Mouse (Mus musculus) macrophage (primary cell): Measurements from ENCODE around the gene Cep290. TPM values are rescaled to one million over a fixed set of nuclear protein-coding genes. Genes with fewer than 3 reads are reported as not detected.

Experiments used
- H3K27ac ChIP-seq: fragments of 350-480 bp; formaldehyde crosslinking; 2 replicates; pipeline ENCODE4 v1.9.0; 2021
- H3K36me3 ChIP-seq: fragments of 350-480 bp; formaldehyde crosslinking; 2 replicates; pipeline ENCODE4 v1.9.0; 2021; ENCODE audit errors: inconsistent target
- H3K4me3 ChIP-seq: fragments of 350-480 bp; formaldehyde crosslinking; 2 replicates; pipeline ENCODE4 v1.9.0; 2021; ENCODE audit errors: inconsistent target
- H3K79me2 ChIP-seq: fragments of 350-480 bp; formaldehyde crosslinking; 2 replicates; pipeline ENCODE4 v1.9.0; 2021; ENCODE audit errors: inconsistent target
- WGBS: methylation state at CpG from one replicate; pipeline ENCODE4 v1.1.7; 2026; ENCODE audit warnings: inconsistent platforms; ENCODE audit not compliant: missing documents; 5-methylcytosine and 5-hydroxymethylcytosine counted together
- polyA plus RNA-seq: library from polyadenylated mRNA; stranded (reverse); fragments of 250-400 nt; gene quantifications from 3 replicates; pipeline ENCODE4 v1.2.4, GENCODE M21; 2018; ENCODE audit warnings: inconsistent platforms

Gene Cep290
- polyA plus RNA-seq, 1 experiment from 2014 or later, result 5.7 TPM

DNA sequence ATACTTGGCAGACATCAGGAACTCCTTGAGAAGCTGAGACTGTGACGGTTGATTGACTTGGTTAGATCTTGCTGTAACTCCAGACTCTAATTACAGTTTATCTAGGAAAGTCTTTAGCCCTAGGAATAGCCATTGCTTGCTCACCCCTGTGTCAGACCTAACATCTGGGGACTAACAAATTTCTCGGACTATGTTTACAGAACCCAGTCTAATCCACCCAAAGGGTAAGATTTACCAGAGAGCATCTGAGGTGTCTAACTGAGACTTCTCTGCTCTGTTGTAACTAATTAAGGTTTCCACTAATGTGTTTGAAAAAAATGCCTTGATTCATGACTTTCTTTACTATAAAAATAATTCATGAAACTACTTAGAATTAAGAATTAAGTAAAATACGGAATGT is 135.1 kb downstream of the Cep290 start:
- Histone ChIP-seq H3K27ac (no peak overlapping the region), H3K36me3 (no peaks in the 10 kb centered on the region), H3K4me3 (no peak overlapping the region), H3K79me2 (no peaks in the 10 kb centered on the region)
- 95% methylated on average over 3 of the region's 3 CpGs for WGBS

Other genes with a start within 250 kb of the Cep290 start
- not detected in 3 replicates for gene Gm4301, start 151.9 kb upstream of the Cep290 start, polyA plus RNA-seq
- gene Gm4302, start 146.7 kb upstream of the Cep290 start, polyA plus RNA-seq, result not detected in 3 replicates
- gene Gm4303, start 141.6 kb upstream of the Cep290 start, polyA plus RNA-seq, result not detected in 3 replicates
- not detected in 3 replicates for gene Gm4305, start 136.5 kb upstream of the Cep290 start, polyA plus RNA-seq
- not detected in 3 replicates for gene Gm4307, start 126.2 kb upstream of the Cep290 start, polyA plus RNA-seq
- gene Gm4312, start 105.0 kb upstream of the Cep290 start, polyA plus RNA-seq, result not detected in 3 replicates
- gene Tmtc3, start 208 bp upstream of the Cep290 start, polyA plus RNA-seq, result 7.3 to 10.6 TPM (median 9.0 TPM) in 3 replicates
- gene 4930430F08Rik, start 102.9 kb downstream of the Cep290 start, polyA plus RNA-seq, result 5.7 to 7.6 TPM (median 5.8 TPM) in 3 replicates
- gene 1700017N19Rik, start 102.9 kb downstream of the Cep290 start, polyA plus RNA-seq, result not detected in 3 replicates